Mouse (Mus musculus) ES-Bruce4 (cell line): ENCODE measurements around the gene Atpaf2. TPM values are rescaled to one million over a fixed set of nuclear protein-coding genes. Genes with fewer than 3 reads are reported as not detected.
"Not testable (repeated sequence)": the region's sequence is repeated elsewhere in the genome, so short reads cannot be mapped to it uniquely, and the experiment has no call there.

Experiments
- H3K27ac ChIP-seq: 2 replicates; pipeline ENCODE4 v1.5.1; 2012; ENCODE audit warnings: low read length, inconsistent platforms; ENCODE audit not compliant: insufficient read depth
- H3K27me3 ChIP-seq: 2 replicates; pipeline ENCODE4 v1.6.1; 2012; ENCODE audit warnings: mild to moderate bottlenecking, low read length, inconsistent platforms; ENCODE audit not compliant: control insufficient read depth, poor library complexity, insufficient read depth, severe bottlenecking
- H3K36me3 ChIP-seq: 2 replicates; pipeline ENCODE4 v1.6.1; 2012; ENCODE audit warnings: inconsistent platforms, mild to moderate bottlenecking, low read length, moderate library complexity; ENCODE audit not compliant: control insufficient read depth, poor library complexity, insufficient read depth, severe bottlenecking
- H3K4me1 ChIP-seq: one replicate; pipeline ENCODE4 v1.8.1; 2011; ENCODE audit warnings: low read length; ENCODE audit not compliant: control insufficient read depth, insufficient read depth
- H3K4me3 ChIP-seq: 2 replicates; pipeline ENCODE4 v1.5.1; 2011; ENCODE audit warnings: low read depth, mild to moderate bottlenecking, low read length
- H3K9ac ChIP-seq: 2 replicates; pipeline ENCODE4 v1.6.1; 2012; ENCODE audit warnings: low read depth, mild to moderate bottlenecking, inconsistent platforms; ENCODE audit not compliant: poor library complexity, severe bottlenecking
- H3K9me3 ChIP-seq: replicated peaks from 2 replicates; pipeline ENCODE4 v1.6.1; 2012; ENCODE audit warnings: mild to moderate bottlenecking, low read length, inconsistent platforms; ENCODE audit not compliant: control insufficient read depth, poor library complexity, insufficient read depth, severe bottlenecking
- CTCF ChIP-seq: IDR thresholded peaks from one replicate; pipeline ENCODE4 v1.8.1; 2011; ENCODE audit warnings: low read depth, low read length
- EP300 ChIP-seq: IDR thresholded peaks from 2 replicates; pipeline ENCODE4 v1.6.1; 2011; ENCODE audit warnings: low read depth, low read length; ENCODE audit not compliant: insufficient read depth
- POLR2A ChIP-seq: IDR thresholded peaks from one replicate; pipeline ENCODE4 v1.8.1; 2011; ENCODE audit warnings: low read length; ENCODE audit not compliant: insufficient read depth
- polyA plus RNA-seq: library from polyadenylated mRNA; stranded (reverse); fragments of >200 nt; gene quantifications from 2 replicates; pipeline ENCODE4 v1.2.4, GENCODE M21; 2011; ENCODE audit warnings: low read depth; ENCODE audit not compliant: missing spikeins, insufficient read depth, insufficient read length

The Atpaf2 gene
- polyA plus RNA-seq, 1 experiment, result 28.2 TPM

DNA sequence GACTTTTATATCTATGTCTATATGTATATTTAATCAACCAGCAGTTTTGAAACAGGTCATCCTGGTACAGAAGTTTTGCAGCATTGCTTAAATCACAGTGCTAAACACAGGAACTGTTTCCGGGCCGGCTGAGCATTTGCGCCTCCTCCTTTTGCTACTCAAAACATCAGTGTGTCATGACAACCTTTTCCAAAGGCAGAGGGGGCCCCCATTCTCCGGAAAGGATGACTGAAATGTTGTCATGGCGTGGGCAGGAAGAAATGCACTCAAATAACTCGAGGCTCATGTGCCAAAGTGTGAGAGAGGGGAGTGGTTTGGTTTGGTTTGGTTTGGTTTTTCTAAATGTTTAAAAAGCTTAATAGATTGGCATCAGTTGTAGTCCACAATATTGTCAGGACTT, 24.6 kb upstream of the Atpaf2 start:
- no peak overlapping the region for H3K9ac ChIP-seq
- no peaks in the 10 kb centered on the region for H3K9me3 ChIP-seq
- H3K4me3 ChIP-seq, result no peak overlapping the region
- H3K27me3 ChIP-seq, result no peaks in the 10 kb centered on the region
- H3K36me3 ChIP-seq, result peaks cover 19% of the 10 kb centered on the region
- TF ChIP-seq POLR2A (no peak), CTCF (no peak), EP300 (no peak)
- peak overlapping the region; percentile 14; the same call in 1 of the 2 replicates for H3K27ac ChIP-seq
- H3K4me1 ChIP-seq, result peaks cover 9% of the 10 kb centered on the region

DNA sequence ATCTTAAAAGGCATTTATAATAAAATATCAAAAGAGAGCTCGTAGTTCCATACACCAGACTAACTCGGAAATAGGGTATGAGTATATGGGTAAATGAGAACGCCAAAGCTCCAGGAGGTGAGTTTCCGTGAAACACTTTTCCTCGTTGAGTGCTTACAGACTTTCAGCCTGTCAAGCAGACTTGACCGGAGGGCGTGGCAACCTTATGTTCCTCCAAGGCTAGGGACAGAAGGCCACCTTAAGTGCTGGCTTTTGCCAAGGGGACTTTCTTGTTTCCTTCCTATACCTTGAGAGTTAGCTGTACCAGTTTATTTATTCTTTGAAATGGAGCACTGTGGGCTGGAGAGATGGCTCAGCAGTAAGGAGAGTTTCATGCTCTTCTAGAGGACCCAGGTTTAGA, 21.9 kb upstream of the Atpaf2 start:
- H3K4me1 ChIP-seq, result peaks cover 13% of the 10 kb centered on the region
- H3K27me3 ChIP-seq, result no peaks in the 10 kb centered on the region
- no peak for TF ChIP-seq CTCF
- peak; percentile 76; the same call in 1 of the 2 replicates for TF ChIP-seq EP300
- H3K27ac ChIP-seq, result peak overlapping the region; percentile 88
- peaks cover 37% of the 10 kb centered on the region for H3K36me3 ChIP-seq
- no peaks in the 10 kb centered on the region for H3K9me3 ChIP-seq
- no peak overlapping the region for H3K4me3 ChIP-seq
- no peak overlapping the region for H3K9ac ChIP-seq

DNA sequence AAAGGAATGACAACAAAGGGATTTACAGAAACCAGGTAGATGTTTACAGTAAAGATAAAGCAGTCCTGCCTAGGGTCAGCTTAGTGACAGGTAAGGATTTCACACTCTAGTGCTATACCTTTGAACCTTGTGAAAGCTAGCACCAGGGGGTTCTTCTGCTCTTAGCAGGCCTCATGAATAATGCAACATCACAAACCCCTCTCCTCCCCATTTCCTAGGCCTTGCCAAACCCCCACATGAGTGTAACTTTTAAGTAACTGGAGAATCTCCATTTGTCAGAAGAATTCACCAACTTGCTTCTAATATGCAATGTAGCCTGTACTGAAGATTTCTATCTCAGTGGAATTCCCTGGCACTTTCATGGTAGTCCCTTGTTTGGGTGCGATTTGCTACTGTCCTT, 21.4 kb upstream of the Atpaf2 start:
- H3K9ac ChIP-seq, H3K27me3 ChIP-seq, H3K4me3 ChIP-seq, H3K9me3 ChIP-seq: not testable (repeated sequence)
- Histone ChIP-seq H3K36me3 (peaks cover 38% of the 10 kb centered on the region), H3K4me1 (peaks cover 13% of the 10 kb centered on the region), H3K27ac (peak overlapping the region; percentile 82)

DNA sequence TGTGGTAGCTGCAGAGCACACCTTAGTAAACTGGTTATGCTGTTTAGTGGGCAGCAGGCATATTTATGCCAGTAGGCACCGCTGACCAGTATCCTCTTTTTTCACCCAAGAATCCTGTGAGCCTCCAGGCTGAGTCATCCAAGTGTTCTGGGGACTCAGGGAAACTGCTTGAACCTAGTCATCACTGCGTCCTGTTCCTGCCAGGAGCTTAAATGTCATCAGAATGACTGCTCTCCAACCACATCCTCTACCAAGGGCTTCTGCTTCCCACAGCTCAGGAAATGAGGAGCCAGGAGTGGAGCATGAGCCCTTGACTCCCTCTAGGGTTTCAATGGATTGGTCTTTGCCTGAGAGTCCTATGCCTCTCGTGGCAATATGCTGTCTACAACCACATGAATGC, 18.4 kb upstream of the Atpaf2 start:
- no peaks in the 10 kb centered on the region for H3K27me3 ChIP-seq
- H3K27ac ChIP-seq, result no peak overlapping the region
- H3K9me3 ChIP-seq, result no peaks in the 10 kb centered on the region
- peaks cover 7% of the 10 kb centered on the region for H3K4me1 ChIP-seq
- H3K9ac ChIP-seq, result no peak overlapping the region
- peaks cover 31% of the 10 kb centered on the region for H3K36me3 ChIP-seq
- no peak overlapping the region for H3K4me3 ChIP-seq
- TF ChIP-seq CTCF (no peak), EP300 (no peak), POLR2A (no peak)

DNA sequence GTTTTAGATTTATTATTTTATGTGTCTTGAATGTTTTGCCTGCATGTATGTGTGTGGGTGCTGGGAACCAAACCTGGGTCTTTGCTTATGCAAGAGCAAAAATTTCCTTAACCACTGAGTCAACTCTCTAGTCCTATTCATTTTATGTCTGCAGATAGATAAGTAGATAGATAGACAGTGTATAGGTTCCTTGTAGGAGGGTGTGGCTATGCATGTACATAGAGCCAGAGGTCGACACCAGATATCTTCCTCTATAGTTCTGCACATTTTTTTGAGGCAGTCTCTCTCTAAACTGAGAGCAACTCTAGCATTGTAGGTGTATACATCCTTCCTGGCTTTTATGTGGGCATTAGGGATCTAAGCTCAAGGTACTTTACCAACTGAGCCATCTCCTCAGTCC, 16.9 kb upstream of the Atpaf2 start:
- H3K36me3 ChIP-seq, result peaks cover 28% of the 10 kb centered on the region
- TF ChIP-seq POLR2A (no peak), EP300 (no peak), CTCF (no peak)

DNA sequence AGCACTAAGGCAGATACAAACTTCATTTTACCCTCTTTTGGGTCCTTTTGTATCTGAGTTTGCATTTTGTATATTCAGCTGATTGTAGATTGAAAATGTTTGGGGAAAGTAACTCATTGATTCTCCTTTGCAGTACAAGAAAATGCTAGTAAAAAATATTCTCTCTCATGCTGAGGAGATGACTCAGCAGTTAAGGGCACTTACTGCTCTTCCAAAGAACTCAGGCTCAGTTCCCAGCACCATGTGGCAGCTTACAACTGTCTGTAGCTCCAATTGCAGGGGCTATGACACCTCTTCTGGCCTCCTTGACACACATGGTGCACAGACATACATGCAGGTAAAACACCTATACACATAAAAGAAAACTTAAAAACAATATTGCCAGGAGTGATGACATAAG, 15.2 kb upstream of the Atpaf2 start:
- H3K27me3 ChIP-seq, result no peaks in the 10 kb centered on the region
- no peak overlapping the region for H3K4me3 ChIP-seq
- H3K36me3 ChIP-seq, result peaks cover 28% of the 10 kb centered on the region
- no peak overlapping the region for H3K9ac ChIP-seq
- TF ChIP-seq POLR2A (no peak), EP300 (no peak), CTCF (no peak)
- H3K4me1 ChIP-seq, result peaks cover 4% of the 10 kb centered on the region
- H3K27ac ChIP-seq, result no peak overlapping the region
- H3K9me3 ChIP-seq, result no peaks in the 10 kb centered on the region

More for the DNA sequence above, 16.9 kb upstream of the Atpaf2 start:
- Histone ChIP-seq H3K27me3 (no peaks in the 10 kb centered on the region), H3K9me3 (no peaks in the 10 kb centered on the region), H3K9ac (no peak overlapping the region), H3K27ac (no peak overlapping the region), H3K4me1 (peaks cover 6% of the 10 kb centered on the region), H3K4me3 (no peak overlapping the region)
